Mouse (Mus musculus): ENCODE data around the gene Ankrd17. TPM values are rescaled to one million over a fixed set of nuclear protein-coding genes. Genes with fewer than 3 reads are reported as not detected.

The Ankrd17 gene
- total RNA-seq (2015) = 83.2 and 103 TPM in 2 replicates
- total RNA-seq (2017) = 55.3 and 83.6 TPM in 2 replicates

- peak; percentile 71 for ATAC-seq (replicated peaks; ENCODE audit: poor library complexity)
Observed at GRCm38 (mm10) chr5:90366121-90367066, at the start of gene Ankrd17. Gene Ankrd17, minus strand, starts transcription at chr5:90366577.

- ATAC-seq (replicated peaks; ENCODE audit: poor library complexity) = 0 out of 2 replicates have a peak, but pooled peaks have one; percentile 39
Observed at GRCm38 (mm10) chr5:90414925-90415295, 48.5 kb upstream of the Ankrd17 start.

- ATAC-seq (replicated peaks; ENCODE audit: poor library complexity) = peak; percentile 69
Observed at GRCm38 (mm10) chr5:90414142-90414924, 48.0 kb upstream of the Ankrd17 start.

- no peak for ATAC-seq (replicated peaks; ENCODE audit: poor library complexity)
Observed at GRCm38 (mm10) chr5:90405210-90405609, 38.8 kb upstream of the Ankrd17 start.

GRCm38 (mm10) chr5:90396817-90397216 lies 30.4 kb upstream of the Ankrd17 start:
- no peak for ATAC-seq (replicated peaks; ENCODE audit: poor library complexity)

- peak; percentile 68 for ATAC-seq (replicated peaks; ENCODE audit: poor library complexity)
Observed at GRCm38 (mm10) chr5:90394322-90394721, 27.9 kb upstream of the Ankrd17 start.

GRCm38 (mm10) chr5:90393764-90394163 lies 27.4 kb upstream of the Ankrd17 start:
- no peak for ATAC-seq (replicated peaks; ENCODE audit: poor library complexity)

GRCm38 (mm10) chr5:90383080-90383479 lies 16.7 kb upstream of the Ankrd17 start:
- ATAC-seq (replicated peaks; ENCODE audit: poor library complexity) = peak; percentile 96

- ATAC-seq (replicated peaks; ENCODE audit: poor library complexity) = no peak
Observed at GRCm38 (mm10) chr5:90381458-90381857, 15.1 kb upstream of the Ankrd17 start.

GRCm38 (mm10) chr5:90373708-90374107 lies 7.3 kb upstream of the Ankrd17 start:
- ATAC-seq (replicated peaks; ENCODE audit: poor library complexity) = no peak

- no peak for ATAC-seq (replicated peaks; ENCODE audit: poor library complexity)
Observed at GRCm38 (mm10) chr5:90370401-90370800, 4.0 kb upstream of the Ankrd17 start.

- ATAC-seq (replicated peaks; ENCODE audit: poor library complexity) = no peak
Observed at GRCm38 (mm10) chr5:90367067-90367303, 608 bp upstream of the Ankrd17 start, which contains the start of gene Gm9958. Gene Gm9958, plus strand, starts transcription at chr5:90367204.

GRCm38 (mm10) chr5:90365141-90365951 lies 1.0 kb downstream of the Ankrd17 start:
- peak; percentile 20 for ATAC-seq (replicated peaks; ENCODE audit: poor library complexity)

GRCm38 (mm10) chr5:90364526-90364925 lies 1.9 kb downstream of the Ankrd17 start:
- peak; percentile 54 for ATAC-seq (replicated peaks; ENCODE audit: poor library complexity)

- ATAC-seq (replicated peaks; ENCODE audit: poor library complexity) = peak; percentile 78
Observed at GRCm38 (mm10) chr5:90355824-90356223, 10.6 kb downstream of the Ankrd17 start.

- no peak; the same call in 1 of the 2 replicates for ATAC-seq (replicated peaks; ENCODE audit: poor library complexity)
Observed at GRCm38 (mm10) chr5:90353552-90354317, 12.6 kb downstream of the Ankrd17 start.

- peak; percentile 29; the same call in 1 of the 2 replicates for ATAC-seq (replicated peaks; ENCODE audit: poor library complexity)
Observed at GRCm38 (mm10) chr5:90346877-90347276, 19.5 kb downstream of the Ankrd17 start.

- peak; percentile 20 for ATAC-seq (replicated peaks; ENCODE audit: poor library complexity)
Observed at GRCm38 (mm10) chr5:90340847-90341246, 25.5 kb downstream of the Ankrd17 start.

GRCm38 (mm10) chr5:90339953-90340343 lies 26.4 kb downstream of the Ankrd17 start:
- ATAC-seq (replicated peaks; ENCODE audit: poor library complexity) = no peak
